Mouse (Mus musculus) common myeloid progenitor, adult 5-6 weeks (primary cell): ENCODE results near the gene Marcksl1. TPM values are rescaled to one million over a fixed set of nuclear protein-coding genes. Genes with fewer than 3 reads are reported as not detected.

ENCODE experiments used
- ATAC-seq: replicated peaks from 2 replicates; pipeline ENCODE4 v1.8.0; 2016; ENCODE audit warnings: low read depth, mild to moderate bottlenecking, moderate TSS enrichment, inconsistent platforms; ENCODE audit not compliant: poor library complexity, severe bottlenecking
- total RNA-seq: library from RNA; stranded (forward); fragments of 200-1000, 187-1606 nt; gene quantifications from 2 replicates; pipeline ENCODE4 v1.2.3, GENCODE M21; 2017

Marcksl1 gene
- 80.7 and 93.1 TPM in 2 replicates for total RNA-seq

DNA sequence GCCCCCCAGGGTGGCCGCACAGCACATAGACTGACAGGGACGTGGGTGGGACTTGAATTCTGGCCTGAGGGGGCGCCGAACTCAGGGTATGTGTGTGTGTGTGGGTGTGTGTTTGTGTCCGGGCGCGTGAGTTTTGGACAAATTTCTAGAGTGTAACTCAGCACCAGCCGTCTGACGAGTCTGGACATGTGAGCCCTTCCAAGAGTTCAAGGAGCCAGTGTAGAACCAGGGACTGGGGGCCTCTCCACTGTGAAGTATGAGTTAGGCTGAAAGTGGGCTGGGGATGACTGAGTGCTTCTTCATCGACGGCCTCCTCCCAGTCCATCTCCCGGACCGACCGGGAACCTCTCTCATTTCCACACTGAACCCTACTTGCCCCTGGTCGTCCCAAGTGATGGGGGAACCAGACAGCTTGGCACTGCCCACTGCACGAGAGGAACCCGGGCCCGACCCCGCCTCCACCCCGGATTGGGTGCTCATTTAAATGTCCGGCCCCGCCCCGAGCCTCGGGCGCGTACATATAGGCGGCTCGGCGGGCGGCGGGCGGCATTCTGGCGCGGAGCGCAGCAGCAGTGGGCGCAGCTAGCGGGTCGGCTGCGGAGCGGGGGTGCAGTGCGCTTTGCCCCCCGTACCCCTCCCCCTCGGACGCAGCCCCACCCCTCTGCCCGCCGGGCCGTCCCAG, at the start of gene Marcksl1:
Gene Marcksl1 (plus strand): TSS at position 496 of the 682 bp plus-strand sequence.
- ATAC-seq: peak; percentile 80

DNA sequence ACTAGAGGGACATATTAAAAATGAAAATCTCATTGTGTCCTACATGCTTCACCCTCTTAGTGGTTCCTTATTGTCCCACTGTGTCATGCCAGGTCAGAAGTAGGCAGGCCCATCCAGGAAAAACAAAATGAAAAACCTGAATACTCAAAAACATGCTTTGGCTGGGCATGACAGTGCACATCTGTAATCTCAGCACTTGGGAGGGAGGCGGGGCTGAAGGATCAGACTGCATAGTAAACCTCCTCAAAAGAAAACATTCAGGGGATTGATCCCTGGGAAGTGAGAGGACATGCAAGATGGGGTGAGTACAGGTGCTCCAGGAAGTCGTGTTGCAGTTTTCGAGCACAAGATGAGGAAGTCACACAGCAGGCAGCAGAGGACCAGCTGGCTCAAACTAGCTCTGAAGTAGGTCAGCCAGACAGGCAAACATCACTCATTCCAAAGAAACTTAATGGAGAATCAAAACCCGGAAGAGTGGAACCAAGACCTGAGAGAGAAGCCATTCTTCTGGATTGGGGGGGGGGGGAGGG, 49.0 kb upstream of the Marcksl1 start:
- no peak for ATAC-seq

DNA sequence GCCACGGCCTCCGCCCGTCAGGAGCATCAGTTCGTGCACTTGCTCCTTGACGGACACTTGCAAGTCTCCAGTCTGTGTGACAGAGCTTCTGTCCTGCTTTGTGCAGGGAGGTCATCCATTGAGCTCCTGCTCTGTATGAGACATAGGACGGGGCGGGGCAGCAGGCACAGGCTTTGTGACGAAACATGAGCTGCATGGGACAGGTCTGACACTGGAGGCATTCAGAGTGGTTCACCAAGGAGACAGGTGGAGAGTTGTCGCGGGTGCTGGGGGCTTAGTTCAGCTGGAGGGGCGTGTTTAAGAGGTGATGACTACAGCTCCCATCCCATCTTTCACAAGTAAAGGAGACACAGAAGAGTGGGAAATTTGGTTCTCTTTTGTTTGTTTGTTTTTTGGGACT, 37.3 kb upstream of the Marcksl1 start:
- no peak for ATAC-seq

DNA sequence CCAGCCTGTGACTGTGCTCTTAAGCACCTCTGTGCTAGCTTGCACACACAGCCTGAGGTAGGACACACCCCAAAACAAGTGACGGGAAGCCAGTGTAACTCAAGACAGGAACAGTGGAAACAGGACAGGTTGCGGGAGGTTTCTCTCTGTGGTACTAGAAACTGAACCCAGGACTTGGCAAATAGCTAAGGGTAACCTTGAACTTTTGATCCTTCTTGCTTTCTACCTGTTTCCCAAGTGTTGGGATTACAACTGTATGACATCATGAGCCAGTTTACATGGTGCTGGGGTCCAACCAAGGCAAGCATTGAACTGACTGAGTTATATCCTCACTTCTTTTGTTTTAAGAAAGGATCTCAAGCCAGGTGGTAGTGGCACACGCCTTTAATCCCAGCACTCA, 33.5 kb upstream of the Marcksl1 start:
- ATAC-seq: no peak

DNA sequence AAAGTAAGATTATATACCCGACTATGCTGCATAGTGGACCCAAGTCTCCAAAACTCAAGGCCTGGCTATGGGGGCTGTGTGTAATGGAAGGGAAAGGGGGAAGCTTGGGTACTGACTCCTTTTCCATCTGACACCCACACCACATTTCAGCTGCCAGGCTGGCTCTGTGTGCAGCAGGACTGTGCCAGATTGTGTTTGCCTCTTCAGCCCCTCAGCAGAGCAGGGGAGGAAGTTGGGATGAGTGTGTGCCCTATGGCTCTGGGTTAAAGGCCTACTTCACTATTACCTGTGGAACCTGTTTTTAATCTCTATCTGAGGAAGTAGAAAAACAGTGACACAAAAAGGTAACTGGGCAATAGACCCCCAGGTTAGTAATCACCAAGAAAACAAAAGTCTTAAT, 32.3 kb upstream of the Marcksl1 start:
- ATAC-seq: no peak

DNA sequence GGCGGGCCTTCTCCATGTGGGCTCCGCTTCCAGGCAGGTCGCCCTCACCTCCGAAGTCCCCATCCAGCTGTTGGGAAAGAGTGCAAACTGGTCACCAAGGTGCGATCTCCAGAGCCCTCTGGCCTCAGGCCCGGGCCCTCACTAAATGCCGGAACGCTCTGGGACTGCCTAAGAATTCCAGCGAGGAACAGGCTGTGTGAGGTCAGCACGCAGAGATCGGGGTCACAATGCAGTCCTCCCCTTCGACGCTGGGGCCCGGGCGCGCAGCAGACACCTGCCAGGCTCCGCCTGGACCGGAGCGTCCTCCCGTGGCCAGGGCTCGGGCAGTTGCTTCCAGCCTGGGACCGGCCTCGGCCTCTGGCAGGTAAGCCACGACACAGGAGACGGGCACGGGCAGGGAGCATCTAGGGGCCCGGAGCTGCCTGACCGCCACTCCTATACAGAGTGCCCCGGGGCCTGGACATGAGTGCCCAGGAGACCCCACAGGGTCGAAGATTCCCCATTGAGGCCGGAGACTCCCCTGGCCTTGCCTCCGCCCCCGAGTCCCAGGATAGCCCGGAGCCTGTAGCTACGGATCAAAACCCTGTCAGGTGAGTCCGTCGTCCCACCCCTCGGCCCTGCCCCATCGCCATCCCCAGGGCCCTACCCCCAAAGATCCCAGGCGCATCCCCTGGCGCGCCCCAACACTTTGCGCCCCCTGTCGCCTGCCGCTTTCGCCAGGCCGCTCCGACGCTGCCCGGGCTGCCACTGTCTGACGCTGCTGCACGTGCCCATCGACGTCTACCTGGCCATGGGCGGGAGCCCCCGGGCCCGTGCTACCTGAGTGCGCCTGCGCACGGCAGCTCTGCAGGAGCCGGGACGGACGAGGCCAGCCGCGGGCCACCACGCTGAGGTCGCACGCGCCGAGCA, 22.2 kb upstream of the Marcksl1 start, which contains the start of the genes Tssk3 and Fam229a:
Gene Tssk3 (minus strand): TSS at position 51 of the 909 bp plus-strand sequence.
Gene Fam229a (plus strand): TSS at position 219 of the 909 bp plus-strand sequence.
- no peak; the same call in 1 of the 2 replicates for ATAC-seq

DNA sequence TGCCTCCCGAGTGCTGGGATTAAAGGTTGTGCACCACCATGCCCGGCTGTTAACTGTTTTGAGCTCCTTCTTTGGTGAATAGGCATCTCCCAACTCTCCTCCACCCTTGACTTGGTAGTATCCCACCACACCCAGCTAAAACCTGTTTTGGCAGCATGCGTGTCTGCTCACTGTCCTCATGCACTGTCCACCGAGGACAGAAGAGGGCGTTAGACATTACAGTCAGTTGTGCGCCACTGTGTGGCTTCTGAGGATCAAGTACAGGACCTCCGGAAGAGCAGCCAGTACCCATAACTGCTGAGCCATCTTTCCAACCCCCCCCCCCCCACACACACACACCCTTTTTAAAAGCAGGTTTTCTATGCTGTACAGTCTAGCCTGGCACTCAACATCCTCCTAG, 18.7 kb upstream of the Marcksl1 start:
- no peak for ATAC-seq

DNA sequence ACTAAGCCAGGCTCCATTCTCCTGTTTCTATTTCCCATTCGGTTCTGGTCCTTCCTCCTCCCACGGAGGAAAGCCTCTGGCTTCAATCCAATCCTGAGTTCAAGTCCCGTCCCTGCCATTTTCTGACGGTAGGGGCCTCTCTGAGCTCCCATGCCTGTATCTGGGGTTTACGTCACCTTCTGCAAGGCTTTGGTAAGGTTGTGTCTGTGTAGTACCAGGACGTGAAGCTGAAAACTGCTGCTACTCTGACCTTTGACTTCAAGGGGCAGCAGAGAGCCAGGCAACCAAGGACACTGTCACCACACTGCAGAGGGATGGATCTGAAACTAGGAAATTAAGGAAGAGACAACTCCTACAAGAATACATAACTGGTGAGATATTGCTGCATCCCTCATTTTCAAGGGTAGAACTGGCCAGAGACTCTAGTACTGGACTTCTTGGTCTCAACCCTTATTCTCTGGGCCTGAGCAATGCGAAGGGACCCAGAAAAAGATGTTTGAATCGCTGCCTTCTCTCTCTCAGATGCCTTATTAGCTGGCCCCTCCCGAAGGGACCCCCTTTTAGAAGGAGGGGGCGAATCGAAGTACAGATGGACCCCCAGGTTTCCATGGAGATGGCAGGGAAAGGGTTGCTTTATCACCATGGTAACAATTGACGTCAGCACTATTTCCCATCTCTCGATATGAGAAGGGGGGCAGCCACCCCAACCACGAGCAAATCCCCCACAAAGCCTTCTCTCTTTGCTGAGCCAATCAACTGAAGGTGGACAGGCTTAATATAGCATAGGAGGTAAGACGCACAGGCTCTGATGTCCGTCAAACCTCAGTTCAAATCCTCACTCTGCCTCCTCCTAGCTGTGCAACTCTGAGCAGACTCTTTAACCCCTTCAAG, 17.5 kb upstream of the Marcksl1 start:
- peak; percentile 45 for ATAC-seq

DNA sequence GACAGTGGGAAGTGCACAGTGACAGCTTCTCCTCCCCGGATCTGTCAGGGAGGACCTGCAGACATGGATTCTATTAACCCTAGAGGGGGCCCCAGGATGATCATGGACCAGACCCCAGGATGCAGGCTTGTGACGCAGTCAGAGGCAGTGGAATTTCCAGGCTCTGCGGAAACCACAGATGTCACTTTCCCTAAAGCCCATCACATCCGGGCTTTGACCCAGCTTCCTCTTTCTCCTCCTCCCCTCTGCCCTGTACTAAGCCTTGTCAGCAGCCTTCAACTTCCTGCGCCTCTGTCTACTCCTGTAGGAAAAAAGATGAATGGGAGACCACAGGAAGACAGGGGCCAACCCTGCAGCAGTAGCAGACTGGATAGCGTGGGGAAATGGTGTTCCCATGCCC, 16.8 kb upstream of the Marcksl1 start:
- peak; percentile 56 for ATAC-seq

DNA sequence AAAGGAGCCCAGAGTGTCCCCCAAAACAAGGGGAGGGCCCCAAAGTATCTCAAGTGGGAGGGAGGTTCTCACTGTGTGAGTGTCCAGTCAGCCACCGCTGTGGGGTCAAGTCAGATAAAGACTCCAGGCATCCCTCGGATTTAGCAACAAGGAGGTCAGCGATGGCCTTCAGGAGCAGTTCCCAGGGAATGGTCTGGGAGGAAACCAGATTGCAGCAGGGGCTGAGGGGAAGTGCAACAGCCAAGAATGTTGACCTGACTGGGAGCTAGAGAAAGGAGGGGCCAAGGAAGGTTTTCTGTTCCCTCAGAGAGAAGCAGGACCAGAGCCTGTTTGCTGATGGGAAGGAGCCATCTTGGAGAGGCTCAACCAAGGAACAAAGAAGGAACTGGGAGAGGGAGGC, 14.4 kb upstream of the Marcksl1 start:
- ATAC-seq: no peak

DNA sequence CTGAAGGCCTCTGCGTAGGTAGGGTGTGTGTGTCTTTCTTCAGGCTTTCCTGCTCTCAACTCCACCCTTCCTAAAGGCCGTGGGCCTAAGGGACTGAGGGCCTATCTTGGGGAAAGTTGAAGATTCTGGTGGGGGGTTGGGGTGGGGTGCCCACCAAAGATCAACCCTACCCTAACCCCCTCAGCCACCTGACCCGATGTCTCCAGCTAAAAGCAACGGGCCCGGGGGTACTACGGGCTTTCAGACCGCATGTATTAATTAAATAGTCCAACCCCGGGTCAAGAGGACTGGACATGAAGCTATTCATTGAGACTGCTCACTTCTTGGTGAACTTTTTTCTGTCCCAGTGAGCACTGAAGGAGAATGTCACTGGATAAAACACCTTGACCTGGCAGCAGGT, 13.4 kb upstream of the Marcksl1 start:
- no peak for ATAC-seq

DNA sequence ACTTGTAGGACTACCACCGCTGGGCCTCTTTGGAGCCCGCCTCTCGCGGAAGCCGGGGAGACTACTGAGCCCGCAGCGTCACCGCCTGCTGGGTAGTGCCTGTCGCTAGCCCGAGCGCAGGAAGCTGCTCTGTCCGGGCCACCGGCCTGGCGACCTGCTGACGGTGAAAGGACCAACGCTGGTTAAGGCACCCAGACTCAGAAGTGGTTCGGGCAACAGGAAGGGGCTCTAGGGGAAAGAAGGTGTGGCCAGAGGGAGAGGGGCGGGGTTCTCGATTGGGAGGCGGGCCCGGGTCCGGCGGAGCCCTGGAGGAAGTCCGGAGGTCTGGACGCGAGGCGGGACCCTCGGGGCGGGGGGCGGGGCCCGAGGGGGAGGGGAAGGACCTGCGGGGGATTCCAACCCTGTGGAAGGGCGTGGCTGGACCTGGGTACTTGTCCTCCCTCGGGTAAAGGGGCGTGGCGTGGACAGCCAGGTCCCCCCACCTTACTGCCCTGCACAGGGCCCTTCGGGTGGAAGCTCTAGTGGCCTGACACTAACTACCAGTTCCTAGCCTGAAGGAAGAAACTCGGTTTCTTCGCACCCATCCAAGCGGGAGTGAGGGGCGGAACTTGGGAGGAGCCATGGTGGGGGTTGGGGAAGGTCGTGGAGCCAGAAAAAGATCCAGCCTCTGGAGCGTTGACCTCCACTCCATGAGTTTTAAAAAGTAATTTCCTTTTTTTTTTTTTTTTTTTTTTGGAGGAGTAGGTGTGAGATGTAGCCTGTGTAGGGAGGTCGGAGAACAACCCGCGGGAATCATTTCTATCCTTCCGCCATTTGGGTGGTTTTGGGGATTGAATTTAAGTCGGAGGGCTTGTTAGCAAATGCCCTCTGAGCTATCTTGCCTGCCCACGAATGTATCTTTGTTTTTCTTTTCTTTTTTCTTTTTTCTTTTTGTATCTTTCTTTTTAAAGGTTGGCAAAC, 12.5 kb upstream of the Marcksl1 start:
- peak; percentile 72 for ATAC-seq

DNA sequence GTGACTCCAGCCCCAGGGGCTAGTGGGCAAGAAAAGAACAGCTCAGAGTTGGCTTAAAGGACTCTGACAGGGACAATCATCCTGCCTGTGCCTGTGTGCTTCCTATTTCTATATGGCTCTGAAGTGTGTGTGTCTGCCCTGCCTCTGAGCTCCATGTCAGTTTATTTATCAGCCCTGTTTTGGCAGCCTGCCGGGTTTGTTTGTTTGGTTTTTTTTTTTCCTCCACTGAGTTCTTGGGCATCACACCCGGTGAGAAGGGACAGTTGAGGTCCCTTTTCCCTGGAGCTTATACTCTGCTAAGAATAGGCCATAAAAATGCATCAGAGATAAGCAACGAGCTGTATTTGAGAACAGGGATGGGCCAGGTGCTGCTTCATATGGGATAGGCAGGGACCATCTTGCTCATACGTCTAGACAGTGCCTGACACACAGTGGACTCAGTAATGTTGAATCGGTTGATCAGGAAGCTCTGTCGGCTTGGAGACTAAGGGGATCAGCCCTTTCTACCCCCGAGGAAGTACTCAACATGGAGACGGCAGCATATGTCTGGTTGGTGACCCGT, 11.0 kb upstream of the Marcksl1 start:
- no peak for ATAC-seq

DNA sequence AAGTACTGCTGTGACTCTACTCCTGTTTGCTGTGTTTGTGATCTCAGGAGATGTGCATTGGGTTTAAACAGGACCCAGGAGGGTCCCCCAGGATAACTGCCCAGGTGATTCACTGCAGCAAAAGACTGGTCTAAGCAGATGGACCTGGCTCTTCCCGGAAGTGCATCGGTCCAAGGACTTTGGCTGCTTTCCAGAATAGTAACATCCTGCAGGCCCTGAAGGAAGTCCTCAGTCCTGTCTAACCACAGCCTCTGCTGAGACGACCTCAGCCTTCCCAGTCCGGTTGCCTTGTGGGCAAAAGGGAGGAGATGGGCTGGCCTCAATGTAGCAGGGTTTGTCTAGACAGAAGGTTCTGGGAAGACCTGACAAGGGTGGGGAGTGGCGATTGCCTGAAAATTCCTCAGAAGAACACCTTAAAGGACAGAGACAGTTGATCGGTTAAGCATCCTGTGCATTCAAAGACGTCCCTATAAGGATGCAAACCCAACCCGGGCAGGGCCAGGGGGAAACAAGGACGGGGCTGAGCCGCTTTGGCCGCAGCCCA, 10.4 kb upstream of the Marcksl1 start:
- no peak for ATAC-seq

DNA sequence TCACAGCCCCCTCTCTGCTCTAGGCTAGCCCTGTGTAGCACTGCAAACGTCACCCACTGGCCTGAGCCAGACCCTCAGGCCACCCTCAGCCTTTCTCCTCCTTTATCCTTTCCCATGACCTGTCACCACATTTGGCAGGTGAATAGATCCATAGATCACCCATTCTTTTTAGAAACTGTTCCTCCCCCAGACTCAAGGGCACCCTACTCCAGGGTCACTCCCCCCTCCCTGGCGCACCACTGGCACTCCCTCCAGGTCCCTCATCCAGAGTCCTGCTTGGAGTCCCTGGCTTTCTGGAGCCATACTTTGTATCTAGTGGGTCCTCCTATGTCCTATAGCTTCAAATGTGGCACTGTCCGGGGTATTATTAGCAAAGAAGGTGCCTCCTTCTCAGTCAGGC, 7.9 kb upstream of the Marcksl1 start:
- no peak for ATAC-seq

DNA sequence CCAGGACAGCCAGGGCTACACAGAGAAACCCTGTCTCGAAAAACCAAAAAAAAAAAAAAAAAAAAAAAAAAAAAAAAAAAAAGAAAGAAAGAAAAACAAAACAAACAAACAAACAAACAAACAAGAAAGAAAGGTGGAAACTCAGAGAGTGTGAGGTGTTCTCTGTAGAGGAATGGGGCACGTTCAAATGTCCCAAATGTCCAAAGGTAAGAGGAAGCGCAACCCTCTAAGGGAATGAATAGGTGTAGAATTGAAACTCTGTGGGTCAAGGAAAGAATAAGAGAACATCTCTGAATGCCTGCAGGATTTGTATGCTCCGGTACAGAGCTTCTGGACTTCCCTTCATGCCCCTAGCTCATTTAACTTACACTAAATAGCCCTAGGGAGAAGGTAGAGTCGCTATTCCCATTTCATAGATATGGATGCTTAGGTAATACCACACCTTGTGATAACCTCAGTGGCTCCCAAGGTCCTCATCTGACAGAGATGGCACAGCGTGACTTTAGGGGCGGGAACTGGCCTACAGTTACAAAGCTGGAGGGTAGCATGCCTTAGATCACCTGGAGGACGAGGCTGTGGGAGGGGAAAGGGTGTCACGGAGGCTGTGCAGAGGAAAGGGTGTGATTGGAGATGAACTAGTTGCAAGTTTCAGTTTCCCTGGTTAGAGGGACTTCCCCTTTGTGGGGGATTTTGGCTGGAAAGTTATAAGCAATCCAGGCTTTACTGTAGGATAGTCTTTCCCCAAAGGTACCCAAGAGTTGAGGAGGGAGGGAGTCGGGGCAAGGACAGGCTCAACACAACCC, 5.7 kb upstream of the Marcksl1 start:
- peak; percentile 66 for ATAC-seq

DNA sequence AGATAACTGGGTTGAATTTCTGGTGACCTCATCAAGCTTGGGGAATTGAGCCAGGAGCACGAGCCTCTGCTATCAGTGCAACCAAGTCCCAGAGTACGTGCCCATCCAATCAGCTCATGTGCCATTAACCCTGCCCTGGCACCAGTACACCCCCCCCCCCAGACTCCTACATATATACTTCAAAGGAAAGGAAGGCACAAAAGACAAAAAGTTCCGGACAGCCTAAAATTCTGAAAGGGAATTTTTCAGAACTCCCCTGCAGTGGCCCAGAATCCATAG, 5.2 kb upstream of the Marcksl1 start:
- ATAC-seq: no peak
